Mouse (Mus musculus) ES-Bruce4 (cell line): ENCODE measurements around the gene Cdc26.

Source experiments
- CTCF ChIP-seq: IDR thresholded peaks from one replicate; pipeline ENCODE4 v1.8.1; 2011; ENCODE audit warnings: low read depth, low read length
- EP300 ChIP-seq: IDR thresholded peaks from 2 replicates; pipeline ENCODE4 v1.6.1; 2011; ENCODE audit warnings: low read depth, low read length; ENCODE audit not compliant: insufficient read depth

DNA sequence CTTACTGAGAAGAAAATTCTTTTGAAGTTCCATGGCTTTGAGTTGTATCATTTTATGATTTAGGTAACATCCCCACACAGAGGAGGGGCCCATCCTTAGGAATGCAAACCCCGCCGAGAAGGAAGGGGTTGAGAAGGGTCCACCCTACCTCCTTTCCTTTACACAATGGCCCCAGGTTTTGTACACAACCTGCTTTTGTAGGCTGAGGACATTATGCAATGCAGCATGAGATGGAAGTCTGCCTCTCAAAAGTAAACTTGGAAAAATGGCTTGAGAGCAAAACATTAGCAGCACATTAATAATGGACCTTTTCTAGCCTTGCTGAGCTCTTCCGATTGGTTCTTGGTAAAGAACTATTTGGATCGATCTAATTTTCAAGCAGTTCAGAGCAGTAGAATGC, 42.2 kb downstream of the Cdc26 start:
- TF ChIP-seq CTCF (no peak), EP300 (no peak)
